Comparison of ENCODE assay signal across 8 mouse cellular contexts in the genomic region with DNA sequence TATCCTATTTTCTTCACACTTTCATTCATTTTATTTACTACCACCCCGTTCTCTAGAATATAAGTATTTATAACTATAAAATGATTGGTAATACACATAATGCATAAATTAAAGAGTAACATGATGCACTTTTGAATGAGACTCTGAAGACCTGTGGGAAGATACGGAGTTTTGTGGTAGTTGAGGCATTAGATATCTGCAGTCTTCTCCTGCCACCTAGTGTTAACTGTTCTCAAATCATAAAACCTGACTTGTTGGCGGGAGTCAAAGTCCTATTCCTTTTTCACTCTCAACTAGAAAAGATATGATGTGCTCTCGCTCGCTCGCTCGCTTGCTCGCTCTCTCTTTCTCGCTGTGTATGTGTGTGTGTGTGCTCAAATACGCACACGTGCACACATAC. TPM values are rescaled to one million over a fixed set of nuclear protein-coding genes. Genes with fewer than 3 reads are reported as not detected.
DNase-seq lines count a peak whose midpoint lies in the region; ATAC-seq lines count a peak whose summit lies in the region.

No protein-coding gene starts in this region.

- H3K27ac ChIP-seq in midbrain, embryonic 16.5 days (ENCODE audit: low read length), result no peak overlapping the region

- peak; percentile 16 for DNase-seq in adrenal gland, postnatal 10 days
- no peak for DNase-seq in adrenal gland, adult 8-10 months
- peak; percentile 10 to 19 for DNase-seq in left cerebral cortex, adult 18-20 months (ENCODE audit: low spot score in 2 of 2)
- DNase-seq in left cerebral cortex, adult 8-10 months (ENCODE audit: low spot score in 2 of 2), result no peak
- DNase-seq in c-Kit-positive CD71-positive TER-119-negative erythroid progenitor cells, embryonic 14.5 days (ENCODE audit: low read depth), result peak; percentile 54
- DNase-seq in spleen, adult 18-20 months, result no peak

- H3K9ac ChIP-seq in midbrain, embryonic 16.5 days (ENCODE audit: low read depth, low read length), result no peak overlapping the region

- ATAC-seq in inflammation-experienced regulatory T-cells, adult 6 months, result peak; percentile 59
- peak; percentile 83 for ATAC-seq in midbrain, embryonic 16.5 days

- no peaks in the 10 kb centered on the region for H3K27me3 ChIP-seq in midbrain, embryonic 16.5 days (ENCODE audit: control insufficient read depth, insufficient read depth, low read depth, low read length)

- H3K9me3 ChIP-seq in midbrain, embryonic 16.5 days (replicated peaks; ENCODE audit: control insufficient read depth, low read length, poor library complexity, severe bottlenecking), result no peaks in the 10 kb centered on the region

- no peak overlapping the region for H3K4me3 ChIP-seq in midbrain, embryonic 16.5 days (ENCODE audit: low read depth, low read length)

- WGBS in midbrain, embryonic 16.5 days, result 49% methylated on average over 11 of the region's 11 CpGs

- no peaks in the 10 kb centered on the region for H3K4me1 ChIP-seq in midbrain, embryonic 16.5 days (ENCODE audit: control insufficient read depth, insufficient read depth, low read length)

- no peaks in the 10 kb centered on the region for H3K36me3 ChIP-seq in midbrain, embryonic 16.5 days (ENCODE audit: control insufficient read depth, insufficient read depth, low read length)

- H3K4me2 ChIP-seq in midbrain, embryonic 16.5 days (ENCODE audit: low read length), result no peak overlapping the region

RNA-seq across cellular contexts. Expression of gene Calcrl, which starts 4.5 kb away (rescaled TPM):
- total RNA-seq in adrenal gland, postnatal 10 days (2021), result 10 to 100 TPM; 32.0 to 33.9 TPM
- total RNA-seq in adrenal gland, adult 8-10 months (2022), result 10 to 100 TPM; 15.8 to 27.4 (median 24.1) TPM
- total RNA-seq in left cerebral cortex, adult 18-20 months (2021), result 1 to 10 TPM; 3.7 to 5.9 TPM
- 1 to 10 TPM; 6.5 to 8.9 (median 7.1) TPM for total RNA-seq in left cerebral cortex, adult 8-10 months (2022)
- 10 to 100 TPM; 28.9 to 33.5 (median 29.7) TPM for polyA plus RNA-seq in inflammation-experienced regulatory T-cells, adult 6 months (2017; shearing (Covaris generic))
- 8.6 and 8.7 TPM in 2 replicates for polyA plus RNA-seq in midbrain, embryonic 16.5 days (2015; fragmentation: Nextera tagmentation; extraction: Ambion mirVana)

RNA-seq across cellular contexts. Expression of gene Tfpi, which starts 46.9 kb away (rescaled TPM):
- total RNA-seq in adrenal gland, postnatal 10 days (2021), result 10 to 100 TPM; 37.4 to 47.0 TPM
- total RNA-seq in adrenal gland, adult 8-10 months (2022), result 10 to 100 TPM; 49.3 to 79.9 (median 60.1) TPM
- total RNA-seq in left cerebral cortex, adult 18-20 months (2021), result 1 to 10 TPM; 4.8 to 5.2 TPM
- total RNA-seq in left cerebral cortex, adult 8-10 months (2022), result 1 to 10 TPM; 4.3 to 5.0 (median 4.3) TPM
- polyA plus RNA-seq in inflammation-experienced regulatory T-cells, adult 6 months (2017; shearing (Covaris generic)), result 1 to 10 TPM; 1.6 to 4.9 (median 4.2) TPM
- polyA plus RNA-seq in midbrain, embryonic 16.5 days (2015; fragmentation: Nextera tagmentation; extraction: Ambion mirVana), result 14.1 and 16.1 TPM in 2 replicates

Comparison
In these comparisons a context has a peak if more than half of its experiments do, and no peak if none do; other contexts are left out.
1. DNase-seq: peak in adrenal gland, postnatal 10 days (single experiment), left cerebral cortex, adult 18-20 months (2 of 2) and c-Kit-positive CD71-positive TER-119-negative erythroid progenitor cells, embryonic 14.5 days (single experiment); none in adrenal gland, adult 8-10 months (single experiment), left cerebral cortex, adult 8-10 months (0 of 2) and spleen, adult 18-20 months (0 of 2).
2. RNA of gene Tfpi, which starts 46.9 kb away (total RNA-seq): 49.3 to 79.9 TPM in adrenal gland, adult 8-10 months and 37.4 to 47.0 TPM in adrenal gland, postnatal 10 days; 4.8 to 5.2 TPM in left cerebral cortex, adult 18-20 months and 4.3 to 5.0 TPM in left cerebral cortex, adult 8-10 months; every median in the first group is over 4 times any median in the second.